Mouse (Mus musculus): ENCODE results near the gene Gm11027.

GRCm38 (mm10) chr12:116270538-116270937 lies 4.6 kb upstream of the Gm11027 start:
- TF ChIP-seq POLR2A (IDR thresholded peaks at IDR 0.05; ENCODE audit: low read depth, low read length) (no peak), CTCF (IDR thresholded peaks at IDR 0.05; ENCODE audit: borderline replicate concordance, insufficient read depth, low read length) (no peak)
